Mouse (Mus musculus): ENCODE data around the gene Cd1d1. TPM values are rescaled to one million over a fixed set of nuclear protein-coding genes. Genes with fewer than 3 reads are reported as not detected.
"Not testable (repeated sequence)": the region's sequence is repeated elsewhere in the genome, so short reads cannot be mapped to it uniquely, and the experiment has no call there.

The Cd1d1 gene
- total RNA-seq, 2 experiments from 2014 or later: 1.8 to 6.4 TPM

DNA sequence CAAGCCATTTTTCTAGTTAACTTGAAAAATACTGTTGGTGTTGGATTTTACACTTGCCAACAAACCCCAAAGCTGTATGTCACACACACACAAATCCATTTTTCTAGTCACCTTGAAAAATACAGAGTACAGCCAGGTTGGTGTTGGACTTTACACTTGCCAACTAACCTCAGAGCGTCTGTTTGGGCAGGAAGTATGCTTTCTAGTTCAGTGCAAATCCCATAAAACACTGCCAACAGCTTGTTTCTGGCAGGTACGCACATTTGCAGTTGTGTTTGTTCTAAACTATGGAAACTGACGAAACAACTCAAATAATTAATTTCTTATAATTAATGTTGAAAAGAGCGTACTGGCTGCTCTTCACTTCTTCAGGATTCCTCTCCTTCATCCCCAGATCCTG lies 3.1 kb downstream of the Cd1d1 start:
- H3K4me3 ChIP-seq: no peak overlapping the region
- no peak for DNase-seq
- no peak for TF ChIP-seq CTCF (IDR thresholded peaks at IDR 0.05)
- intact Hi-C loops (cut with DNase I): no loop called here
- no peak overlapping the region for H3K27ac ChIP-seq

DNA sequence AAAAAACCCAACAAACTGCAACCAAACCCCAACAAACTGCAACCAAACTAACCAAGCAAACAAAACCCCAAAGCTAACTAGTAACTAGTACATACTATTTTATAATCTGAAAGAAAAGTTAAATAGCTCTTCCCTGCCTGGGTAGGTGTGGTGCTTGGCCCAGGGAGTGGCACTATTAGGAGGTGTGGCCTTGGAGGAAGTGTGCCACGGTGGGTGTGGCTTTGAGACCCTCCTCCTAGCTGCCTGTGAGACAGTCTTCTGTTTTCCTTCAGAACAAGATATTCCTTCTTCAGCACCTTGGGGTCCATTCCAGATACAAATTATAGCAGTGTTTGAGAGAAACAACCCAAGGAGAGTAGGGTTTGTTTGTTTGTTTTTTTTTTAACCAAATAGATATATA lies 3.9 kb downstream of the Cd1d1 start:
- no peak for DNase-seq
- TF ChIP-seq CTCF (IDR thresholded peaks at IDR 0.05): no peak
- no peak overlapping the region for H3K27ac ChIP-seq
- intact Hi-C loops (cut with DNase I): no loop called here
- no peak overlapping the region for H3K4me3 ChIP-seq

GRCm38 (mm10) chr3:86986969-86987368 lies 12.3 kb downstream of the Cd1d1 start:
- H3K27ac ChIP-seq; intact Hi-C loops (cut with DNase I); DNase-seq: not testable (repeated sequence)
- peak overlapping the region; percentile 57 for H3K4me3 ChIP-seq

- no peak for DNase-seq
- Histone ChIP-seq H3K27ac (no peak overlapping the region), H3K4me3 (peak overlapping the region; percentile 57)
- no peak for TF ChIP-seq CTCF (IDR thresholded peaks at IDR 0.05)
- intact Hi-C loops (cut with DNase I): no loop called here
Measured at GRCm38 (mm10) chr3:86986490-86986889, 12.8 kb downstream of the Cd1d1 start.

DNA sequence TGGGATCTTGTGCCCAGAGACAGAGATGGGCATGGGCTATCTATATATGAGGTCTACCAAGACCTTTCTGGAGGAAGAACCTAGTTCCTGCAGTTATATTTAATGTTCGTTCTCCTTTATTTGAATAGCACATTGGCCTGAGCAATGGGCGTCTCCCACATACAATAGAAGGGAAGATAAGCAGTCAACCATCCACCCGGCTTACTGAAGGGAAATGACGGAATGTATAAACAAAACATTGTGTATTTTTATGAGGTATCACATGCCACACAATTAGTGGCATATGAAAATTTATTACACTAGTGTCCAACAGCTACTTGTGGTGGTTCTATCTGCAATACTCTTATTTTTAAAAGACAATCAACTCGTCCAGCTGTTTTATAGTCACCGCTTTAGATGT lies 15.9 kb downstream of the Cd1d1 start:
- intact Hi-C loops (cut with DNase I): no loop called here
- no peak overlapping the region for H3K27ac ChIP-seq
- H3K4me3 ChIP-seq: no peak overlapping the region
- no peak for DNase-seq
- TF ChIP-seq CTCF (IDR thresholded peaks at IDR 0.05): no peak

GRCm38 (mm10) chr3:86976546-86976945 lies 22.7 kb downstream of the Cd1d1 start:
- intact Hi-C loops (cut with DNase I): loop anchor here (10.0 kb wide), 2 partner anchors 182 to 652 kb away; no protein-coding TSS in a partner anchor
- H3K4me3 ChIP-seq: no peak overlapping the region
- no peak overlapping the region for H3K27ac ChIP-seq
- DNase-seq: no peak
- peak; percentile 85 for TF ChIP-seq CTCF (IDR thresholded peaks at IDR 0.05)

GRCm38 (mm10) chr3:86975150-86975549 lies 24.1 kb downstream of the Cd1d1 start:
- TF ChIP-seq CTCF (IDR thresholded peaks at IDR 0.05): no peak
- no peak for DNase-seq
- intact Hi-C loops (cut with DNase I): loop anchor here (10.0 kb wide), 2 partner anchors 180 to 650 kb away; no protein-coding TSS in a partner anchor

GRCm38 (mm10) chr3:86962665-86963435 lies 36.4 kb downstream of the Cd1d1 start:
- TF ChIP-seq CTCF (IDR thresholded peaks at IDR 0.05): no peak
- Histone ChIP-seq H3K4me3 (no peak overlapping the region), H3K27ac (no peak overlapping the region)
- intact Hi-C loops (cut with DNase I): no loop called here
- DNase-seq: no peak

More at GRCm38 (mm10) chr3:86975150-86975549, 24.1 kb downstream of the Cd1d1 start:
- no peak overlapping the region for H3K4me3 ChIP-seq
- no peak overlapping the region for H3K27ac ChIP-seq

DNA sequence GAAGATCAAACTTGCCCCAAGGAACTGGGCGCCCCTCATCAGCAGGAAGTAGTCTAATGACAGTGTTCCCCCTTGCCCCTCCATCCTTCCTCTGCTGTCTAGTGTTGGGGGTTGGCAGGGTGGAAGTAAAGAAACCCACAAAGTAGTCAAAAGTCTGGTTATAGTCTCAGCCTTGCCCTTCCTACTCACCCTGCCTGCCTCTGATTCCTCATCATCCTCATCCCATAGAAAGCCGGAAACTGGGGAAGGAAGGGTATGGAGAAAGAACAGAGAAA lies 37.9 kb downstream of the Cd1d1 start:
- DNase-seq: no peak
- intact Hi-C loops (cut with DNase I): no loop called here
- Histone ChIP-seq H3K27ac (no peak overlapping the region), H3K4me3 (no peak overlapping the region)
- TF ChIP-seq CTCF (IDR thresholded peaks at IDR 0.05): no peak

DNA sequence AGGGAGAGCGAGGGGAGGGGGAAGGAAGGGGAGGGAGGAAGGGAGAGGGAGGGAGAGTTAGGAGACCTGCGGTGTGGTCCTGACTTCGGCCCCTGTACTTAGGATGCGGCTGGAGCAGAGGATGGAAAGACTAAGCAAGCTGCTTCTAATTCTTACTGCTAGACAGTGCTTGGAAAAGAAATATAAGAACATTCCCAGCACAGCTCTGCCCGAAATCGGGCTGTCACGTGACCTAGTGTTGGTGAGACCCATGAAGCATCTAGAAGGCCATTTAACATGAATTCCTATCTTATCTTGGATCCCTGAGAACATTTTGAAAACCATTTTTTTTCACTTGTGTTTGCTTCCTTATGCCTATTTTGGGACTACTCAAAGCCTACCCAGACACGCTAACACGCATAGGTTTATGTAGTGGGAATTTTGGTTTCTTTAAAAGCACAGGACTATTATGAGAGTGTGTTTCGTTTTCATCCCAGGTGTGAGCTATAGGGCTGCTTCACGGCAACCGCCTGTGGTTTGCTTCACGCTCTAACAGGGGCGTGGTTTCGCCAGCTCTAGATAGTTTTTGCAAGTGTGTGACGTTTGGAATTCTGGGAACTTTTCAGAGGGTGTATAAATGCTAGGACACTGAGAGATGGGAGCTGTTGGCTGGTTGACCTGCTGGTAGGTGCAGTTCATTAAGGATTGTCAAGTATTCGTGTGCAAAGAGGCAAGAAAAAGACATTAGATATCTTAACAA lies 38.4 kb downstream of the Cd1d1 start:
- no peak for DNase-seq
- no peak for TF ChIP-seq CTCF (IDR thresholded peaks at IDR 0.05)
- Histone ChIP-seq H3K4me3 (no peak overlapping the region), H3K27ac (no peak overlapping the region)
- intact Hi-C loops (cut with DNase I): no loop called here

GRCm38 (mm10) chr3:86959088-86959487 lies 40.2 kb downstream of the Cd1d1 start:
- Histone ChIP-seq H3K4me3 (no peak overlapping the region), H3K27ac (no peak overlapping the region)
- DNase-seq: no peak
- TF ChIP-seq CTCF (IDR thresholded peaks at IDR 0.05): no peak
- intact Hi-C loops (cut with DNase I): no loop called here

DNA sequence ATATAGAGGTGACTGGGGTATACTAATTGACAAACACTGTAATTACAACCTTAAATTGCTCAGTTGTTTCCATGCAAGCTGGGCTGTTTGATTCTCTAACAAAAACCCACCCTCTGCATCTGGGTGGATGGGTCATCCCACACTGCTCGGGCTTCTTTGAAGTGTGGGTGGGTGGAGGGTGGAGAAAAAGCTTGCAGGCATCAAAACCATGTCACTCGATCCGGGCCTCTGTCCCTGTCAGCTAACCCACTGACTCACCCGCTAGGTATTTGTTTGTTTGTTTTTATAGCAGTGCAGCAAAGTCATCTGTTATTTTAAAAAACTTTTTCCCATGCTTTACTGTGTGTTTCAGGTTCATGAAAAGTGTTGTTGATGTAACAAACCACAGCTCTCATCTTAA lies 43.9 kb downstream of the Cd1d1 start:
- no peak for TF ChIP-seq CTCF (IDR thresholded peaks at IDR 0.05)
- Histone ChIP-seq H3K27ac (no peak overlapping the region), H3K4me3 (no peak overlapping the region)
- DNase-seq: no peak
- intact Hi-C loops (cut with DNase I): no loop called here

- no peak overlapping the region for H3K4me3 ChIP-seq
- no peak for DNase-seq
- TF ChIP-seq CTCF (IDR thresholded peaks at IDR 0.05): no peak
- intact Hi-C loops (cut with DNase I): no loop called here
- no peak overlapping the region for H3K27ac ChIP-seq
Measured at GRCm38 (mm10) chr3:86954521-86954920, 44.7 kb downstream of the Cd1d1 start.

DNA sequence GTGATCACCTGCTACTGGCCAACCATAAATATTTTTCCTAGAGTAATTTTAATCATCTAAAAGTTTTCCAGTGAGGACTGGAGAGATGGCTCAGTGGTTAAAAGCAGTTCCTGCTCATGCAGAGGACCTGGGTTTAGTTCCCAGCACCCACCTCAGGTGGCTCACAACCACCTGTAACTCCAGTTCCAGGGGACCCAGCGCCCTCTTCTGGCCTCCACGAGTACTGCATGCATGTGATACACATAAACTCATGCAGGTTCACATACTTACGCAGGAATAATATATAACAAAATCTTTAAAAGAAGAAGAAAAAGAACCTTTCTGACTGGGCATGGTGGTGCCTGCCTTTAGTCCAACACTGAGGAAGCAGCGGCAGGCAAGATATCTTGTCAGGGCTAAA lies 45.4 kb downstream of the Cd1d1 start:
- peak; percentile 34; the same call in 1 of the 2 replicates for TF ChIP-seq CTCF (IDR thresholded peaks at IDR 0.05)
- Histone ChIP-seq H3K27ac (no peak overlapping the region), H3K4me3 (no peak overlapping the region)
- no peak for DNase-seq
- intact Hi-C loops (cut with DNase I): no loop called here

All from gastrocnemius, adult 2 months (tissue).